Comparison of ENCODE assay signal across 8 mouse cellular contexts in genomic region chr7:18990601-18991295, GRCm38 (mm10). TPM values are rescaled to one million over a fixed set of nuclear protein-coding genes. Genes with fewer than 3 reads are reported as not detected.
DNase-seq lines count a peak whose midpoint lies in the region; ATAC-seq and TF ChIP-seq lines count a peak whose summit lies in the region.

Gene Mypop, plus strand, starts transcription at chr7:18991245.

- peak within 1 kb of the TSS; percentile 91 for H3K27ac ChIP-seq in forebrain, embryonic 12.5 days
- H3K27ac ChIP-seq in heart, postnatal 0 days (ENCODE audit: low read depth), result no peak within 1 kb of the TSS
- H3K27ac ChIP-seq in liver, embryonic 16.5 days (ENCODE audit: low read length), result no peak within 1 kb of the TSS
- peak within 1 kb of the TSS; percentile 94 for H3K27ac ChIP-seq in neural tube, embryonic 13.5 days (replicated peaks)
- peak within 1 kb of the TSS; percentile 78 for H3K27ac ChIP-seq in testis, adult 2 months (ENCODE audit: control insufficient read depth, insufficient read depth, low read depth, low read length)

- no peaks in the 10 kb centered on the region for H3K9me3 ChIP-seq in E14TG2a.4 (ENCODE audit: low read length)
- H3K9me3 ChIP-seq in forebrain, embryonic 12.5 days, result no peaks in the 10 kb centered on the region
- H3K9me3 ChIP-seq in heart, postnatal 0 days (replicated peaks; ENCODE audit: control insufficient read depth, low read length), result no peaks in the 10 kb centered on the region
- no peaks in the 10 kb centered on the region for H3K9me3 ChIP-seq in liver, embryonic 16.5 days (replicated peaks; ENCODE audit: control insufficient read depth, low read length)
- H3K9me3 ChIP-seq in neural tube, embryonic 13.5 days, result no peaks in the 10 kb centered on the region

- H3K4me2 ChIP-seq in forebrain, embryonic 12.5 days, result peak within 1 kb of the TSS; percentile 79
- peak within 1 kb of the TSS; percentile 89 for H3K4me2 ChIP-seq in heart, postnatal 0 days (ENCODE audit: low read depth, low read length)
- H3K4me2 ChIP-seq in liver, embryonic 16.5 days (ENCODE audit: low read depth, low read length), result peak within 1 kb of the TSS; percentile 74
- peak within 1 kb of the TSS; percentile 83 for H3K4me2 ChIP-seq in neural tube, embryonic 13.5 days

- peaks cover 60% of the 10 kb centered on the region for H3K27me3 ChIP-seq in E14TG2a.4 (ENCODE audit: insufficient read depth, low read length)
- peaks cover 26% of the 10 kb centered on the region for H3K27me3 ChIP-seq in forebrain, embryonic 12.5 days
- H3K27me3 ChIP-seq in heart, postnatal 0 days (ENCODE audit: control insufficient read depth, insufficient read depth, low read length), result peaks cover 19% of the 10 kb centered on the region; the same call in 1 of the 2 replicates
- H3K27me3 ChIP-seq in liver, embryonic 16.5 days (ENCODE audit: control insufficient read depth, insufficient read depth, low read depth, low read length), result peaks cover 57% of the 10 kb centered on the region
- peaks cover 21% of the 10 kb centered on the region for H3K27me3 ChIP-seq in neural tube, embryonic 13.5 days
- no peaks in the 10 kb centered on the region for H3K27me3 ChIP-seq in testis, adult 2 months (ENCODE audit: control insufficient read depth, insufficient read depth, low read length)

- peak; percentile 97 for DNase-seq in c-Kit-positive CD71-positive TER-119-positive erythroid progenitor cells, embryonic 14.5 days (ENCODE audit: low spot score)
- peak; percentile 100 for DNase-seq in heart, postnatal 0 days (ENCODE audit: low spot score)
- DNase-seq in kidney, postnatal 4 days, result peak; percentile 99 to 100

- TF ChIP-seq EP300 in heart, postnatal 0 days (IDR thresholded peaks at IDR 0.05; ENCODE audit: low read depth), result no peak

- peak; percentile 95 for ATAC-seq in forebrain, embryonic 12.5 days (ENCODE audit: low FRiP score)
- peak; percentile 96 for ATAC-seq in heart, postnatal 0 days (ENCODE audit: insufficient read depth, low read depth)
- peak; percentile 91 for ATAC-seq in liver, embryonic 16.5 days (ENCODE audit: low read depth)
- peak; percentile 94 for ATAC-seq in neural tube, embryonic 13.5 days (ENCODE audit: low read depth)

- peak within 1 kb of the TSS; percentile 80 for H3K4me3 ChIP-seq in E14TG2a.4 (replicated peaks; ENCODE audit: low read length)
- H3K4me3 ChIP-seq in forebrain, embryonic 12.5 days (replicated peaks), result peak within 1 kb of the TSS; percentile 55
- H3K4me3 ChIP-seq in heart, postnatal 0 days (ENCODE audit: low read depth, low read length), result peak within 1 kb of the TSS; percentile 56
- H3K4me3 ChIP-seq in liver, embryonic 16.5 days (ENCODE audit: low read depth, low read length), result peak within 1 kb of the TSS; percentile 57
- H3K4me3 ChIP-seq in neural tube, embryonic 13.5 days, result peak within 1 kb of the TSS; percentile 62
- peak within 1 kb of the TSS; percentile 90 for H3K4me3 ChIP-seq in testis, adult 2 months (ENCODE audit: control insufficient read depth, low read depth, low read length)

- WGBS in forebrain, embryonic 12.5 days, result under 1% methylated on average over 36 of the region's 37 CpGs
- under 1% methylated on average over 37 of the region's 37 CpGs for WGBS in heart, postnatal 0 days
- under 1% methylated on average over 35 of the region's 37 CpGs for WGBS in liver, embryonic 16.5 days (ENCODE audit: insufficient replicate concordance)
- WGBS in neural tube, embryonic 13.5 days, result under 1% methylated on average over 37 of the region's 37 CpGs

- TF ChIP-seq POLR2A in testis, adult 2 months (IDR thresholded peaks at IDR 0.05; ENCODE audit: control insufficient read depth, low read depth, low read length), result peak; percentile 67

- H3K9ac ChIP-seq in forebrain, embryonic 12.5 days, result peak within 1 kb of the TSS; percentile 72
- peak within 1 kb of the TSS; percentile 10; the same call in 1 of the 2 replicates for H3K9ac ChIP-seq in heart, postnatal 0 days (replicated peaks; ENCODE audit: low read depth, low read length)
- H3K9ac ChIP-seq in liver, embryonic 16.5 days (ENCODE audit: low read depth, low read length), result no peak within 1 kb of the TSS
- H3K9ac ChIP-seq in neural tube, embryonic 13.5 days, result peak within 1 kb of the TSS; percentile 79

- peaks cover 12% of the 10 kb centered on the region for H3K36me3 ChIP-seq in E14TG2a.4 (ENCODE audit: insufficient read depth, low read length)
- H3K36me3 ChIP-seq in forebrain, embryonic 12.5 days (replicated peaks), result no peaks in the 10 kb centered on the region
- 0 out of 2 replicates have a peak, but pooled peaks cover 4% of the 10 kb centered on the region for H3K36me3 ChIP-seq in heart, postnatal 0 days (replicated peaks; ENCODE audit: control insufficient read depth, insufficient read depth, low read length)
- H3K36me3 ChIP-seq in liver, embryonic 16.5 days (ENCODE audit: control insufficient read depth, insufficient read depth), result no peaks in the 10 kb centered on the region
- H3K36me3 ChIP-seq in neural tube, embryonic 13.5 days, result peaks cover 8% of the 10 kb centered on the region; the same call in 1 of the 2 replicates
- no peaks in the 10 kb centered on the region for H3K36me3 ChIP-seq in testis, adult 2 months (ENCODE audit: control insufficient read depth, insufficient read depth, low read length)

- TF ChIP-seq CTCF in E14TG2a.4 (conservative IDR thresholded peaks at IDR 0.05; ENCODE audit: low read length), result no peak
- no peak for TF ChIP-seq CTCF in heart, postnatal 0 days (IDR thresholded peaks at IDR 0.05; ENCODE audit: low read depth)
- no peak for TF ChIP-seq CTCF in testis, adult 2 months (IDR thresholded peaks at IDR 0.05; ENCODE audit: control insufficient read depth, insufficient read depth, insufficient replicate concordance, low read depth, low read length)

- peaks cover 22% of the 10 kb centered on the region for H3K4me1 ChIP-seq in E14TG2a.4 (replicated peaks; ENCODE audit: low read depth, low read length)
- peaks cover 28% of the 10 kb centered on the region for H3K4me1 ChIP-seq in forebrain, embryonic 12.5 days
- peaks cover 5% of the 10 kb centered on the region for H3K4me1 ChIP-seq in heart, postnatal 0 days (ENCODE audit: control insufficient read depth, insufficient read depth)
- H3K4me1 ChIP-seq in liver, embryonic 16.5 days (ENCODE audit: control insufficient read depth, low read depth, low read length), result peaks cover 15% of the 10 kb centered on the region
- H3K4me1 ChIP-seq in neural tube, embryonic 13.5 days (replicated peaks), result peaks cover 46% of the 10 kb centered on the region
- peaks cover 22% of the 10 kb centered on the region for H3K4me1 ChIP-seq in testis, adult 2 months (ENCODE audit: control insufficient read depth, insufficient read depth, low read length)

RNA-seq across cellular contexts. Expression of gene Mypop, which starts in this region (rescaled TPM):
- polyA plus RNA-seq in forebrain, embryonic 12.5 days (2016; fragmentation: Nextera tagmentation; extraction: Ambion mirVana), result 3.3 and 4.6 TPM in 2 replicates
- 0.08 and 0.34 TPM in 2 replicates for total RNA-seq in heart, postnatal 0 days (2014; rRNA removed; ENCODE audit: low replicate concordance)
- polyA plus RNA-seq in heart, postnatal 0 days (2015; fragmentation: Nextera tagmentation; extraction: Ambion mirVana), result 0.79 and 1.2 TPM in 2 replicates
- 0.12 and 0.48 TPM in 2 replicates for polyA plus RNA-seq in liver, embryonic 16.5 days (2015; fragmentation: Nextera tagmentation; extraction: Ambion mirVana)
- polyA plus RNA-seq in neural tube, embryonic 13.5 days (2015; fragmentation: Nextera tagmentation; extraction: Ambion mirVana), result 5.8 and 7.4 TPM in 2 replicates
- polyA plus RNA-seq in testis, adult 2 months (2012; rRNA removed), result 35.6 and 42.9 TPM in 2 replicates

Comparison
In these comparisons a context has a peak if more than half of its experiments do, and no peak if none do; other contexts are left out.
1. Peak in ATAC-seq, H3K4me3 ChIP-seq and H3K4me2 ChIP-seq in liver, embryonic 16.5 days; RNA of the gene not detected or under 1 TPM.
2. H3K27ac ChIP-seq: peak in forebrain, embryonic 12.5 days (single experiment), neural tube, embryonic 13.5 days (single experiment) and testis, adult 2 months (single experiment); none in heart, postnatal 0 days (single experiment) and liver, embryonic 16.5 days (single experiment).
3. Peak in every context shown above with its lines, with median percentiles within 50 percentile points of each other: H3K4me3 ChIP-seq, DNase-seq, ATAC-seq and H3K4me2 ChIP-seq.